Mouse (Mus musculus) heart, postnatal 4 days (tissue): ENCODE results near the gene Slc25a25. TPM values are rescaled to one million over a fixed set of nuclear protein-coding genes. Genes with fewer than 3 reads are reported as not detected.
A peak's percentile ranks its signal among the peaks of the same experiment; 100 is the strongest.
"Not testable (repeated sequence)": the region's sequence is repeated elsewhere in the genome, so short reads cannot be mapped to it uniquely, and the experiment has no call there.

Experiments
- DNase-seq: peaks from one replicate; pipeline ENCODE4 v3.0.0; 2021
- total RNA-seq, 2 experiments: library from RNA; stranded (reverse); gene quantifications; 2 replicates each; pipeline ENCODE4 v1.2.3; 2021

Gene Slc25a25
- total RNA-seq = 10 to 100 TPM; 16.4 to 22.2 TPM

DNA sequence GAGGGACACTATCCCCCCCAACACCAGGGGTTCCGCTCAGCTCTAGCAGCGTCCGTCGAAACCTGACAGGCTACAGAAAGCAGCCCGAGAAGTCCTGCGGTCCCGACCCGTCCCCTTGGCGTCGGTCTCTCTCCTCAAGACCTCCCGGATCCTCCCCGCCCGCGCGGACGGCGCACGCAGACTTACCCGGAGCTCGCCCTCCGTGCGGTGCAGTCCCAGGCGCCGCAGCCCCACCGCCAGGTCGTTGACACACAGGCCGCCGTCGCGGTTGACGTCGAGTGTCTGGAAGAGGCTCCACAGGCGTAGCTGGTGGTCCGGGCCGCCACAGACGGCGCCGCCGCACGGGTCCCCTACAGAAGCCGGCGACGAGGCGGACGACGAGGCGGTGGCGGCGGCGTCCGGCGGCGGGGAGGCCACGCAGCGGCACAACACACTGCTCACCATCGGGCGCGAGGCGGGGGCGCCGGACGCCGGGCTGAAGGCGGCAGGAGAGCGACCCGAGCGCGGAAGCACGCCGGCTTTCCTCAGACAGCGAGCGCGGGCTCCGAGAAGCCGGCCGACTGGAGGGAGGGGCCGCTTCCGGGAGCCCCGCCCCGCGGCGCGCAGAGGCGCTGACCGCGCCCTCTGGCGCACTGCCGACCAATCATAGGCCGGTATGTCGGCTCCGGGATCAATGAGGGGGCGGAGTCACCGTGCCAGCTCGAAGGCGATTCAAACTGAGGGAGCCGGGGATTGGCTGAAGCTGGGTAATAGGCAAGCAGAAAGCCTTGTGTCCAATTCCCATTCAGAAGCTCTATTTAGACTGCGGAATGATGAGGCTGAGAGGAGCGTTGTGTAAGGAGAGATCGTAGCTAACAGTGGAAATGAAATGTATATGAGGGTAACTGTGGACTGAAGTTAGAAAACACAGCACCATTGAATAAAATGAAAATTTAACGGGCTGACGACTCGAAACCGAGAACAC lies at the start of gene Slc25a25:
TSS of gene Slc25a25 (minus strand) at position 565 of the 964 bp plus-strand sequence.
- DNase-seq = peak; percentile 99

DNA sequence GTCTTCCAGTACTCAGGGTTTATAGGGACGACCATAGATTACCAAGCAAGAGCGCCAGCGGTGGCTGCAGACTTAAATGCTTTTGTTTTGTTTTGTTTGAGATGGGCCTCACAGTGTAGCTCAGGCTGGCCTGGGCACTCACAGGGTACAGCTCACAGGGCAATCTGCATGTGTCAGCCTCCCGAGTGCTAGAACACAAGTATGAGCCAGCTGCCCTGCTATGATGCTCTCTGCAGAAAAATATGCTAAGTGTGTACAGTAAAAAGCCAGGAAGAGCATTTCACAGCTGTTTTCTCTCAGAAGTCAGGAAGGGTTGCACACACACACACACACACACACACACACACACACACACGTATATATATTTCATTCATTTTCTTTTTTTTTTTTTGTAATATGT lies 49.2 kb upstream of the Slc25a25 start:
- no peak for DNase-seq

DNA sequence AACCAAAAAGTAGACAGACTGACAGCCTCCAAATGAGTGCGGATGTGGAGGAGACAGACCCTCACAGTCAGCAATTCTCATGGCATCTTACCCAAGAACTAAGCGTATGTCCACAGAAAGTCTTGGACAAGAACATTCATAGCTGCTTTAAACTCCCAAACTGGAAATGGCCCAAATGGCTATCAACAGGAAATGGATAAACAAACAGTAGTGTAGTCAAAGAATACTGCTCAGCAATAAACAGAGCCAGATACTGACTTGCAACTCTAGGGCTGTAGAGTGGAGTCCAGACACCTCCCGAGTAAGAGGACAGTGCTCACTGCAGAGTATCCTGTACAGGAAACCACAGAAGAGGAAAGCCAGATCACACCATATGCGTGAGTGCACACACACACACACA lies 48.1 kb upstream of the Slc25a25 start:
- DNase-seq = no peak

DNA sequence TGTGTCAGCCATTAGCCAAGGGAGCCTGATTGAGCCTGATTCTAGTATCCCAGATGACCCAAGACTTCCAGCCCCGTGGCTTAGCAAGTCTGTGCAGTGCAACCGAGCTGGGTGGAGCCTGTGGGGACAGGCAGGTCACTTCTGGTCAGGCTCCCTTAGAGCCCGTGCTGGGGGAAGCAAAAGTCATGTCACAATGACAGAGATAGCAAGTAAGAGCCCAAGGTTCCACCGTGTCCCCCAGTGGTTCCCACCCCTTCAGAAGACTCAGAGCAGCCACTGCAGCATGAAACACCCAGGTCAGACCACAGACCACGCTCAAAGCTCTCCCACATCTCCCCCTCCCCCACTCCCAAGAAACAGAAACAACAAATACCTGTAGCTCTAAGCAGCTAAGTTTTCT lies 44.9 kb upstream of the Slc25a25 start:
- DNase-seq = no peak

DNA sequence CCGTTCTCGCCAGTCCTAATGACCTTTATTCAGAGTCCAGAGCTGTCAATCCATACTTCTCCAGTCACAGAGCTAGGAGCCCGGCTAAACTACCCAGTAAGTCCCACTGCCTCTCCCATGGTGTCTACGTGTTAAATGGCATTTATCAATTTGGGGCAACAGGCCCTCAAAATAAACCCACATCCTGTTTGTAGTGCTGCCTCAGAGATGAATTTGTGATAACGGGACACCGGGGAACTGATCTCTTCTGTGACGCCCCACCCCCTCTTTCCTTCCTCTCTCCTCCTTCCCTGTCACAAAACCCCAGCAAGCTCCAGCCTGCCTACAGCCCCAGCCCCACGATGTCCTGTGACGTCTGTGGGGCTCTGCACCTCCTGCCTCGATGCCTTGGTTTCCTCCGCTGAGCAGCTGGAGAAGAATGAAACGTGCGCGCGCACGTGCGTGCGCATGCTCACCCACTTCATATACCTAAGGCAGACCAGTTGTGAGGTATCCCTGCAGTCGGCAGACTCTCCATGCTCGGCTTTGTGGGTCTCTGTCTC lies 44.0 kb upstream of the Slc25a25 start:
- DNase-seq = no peak

DNA sequence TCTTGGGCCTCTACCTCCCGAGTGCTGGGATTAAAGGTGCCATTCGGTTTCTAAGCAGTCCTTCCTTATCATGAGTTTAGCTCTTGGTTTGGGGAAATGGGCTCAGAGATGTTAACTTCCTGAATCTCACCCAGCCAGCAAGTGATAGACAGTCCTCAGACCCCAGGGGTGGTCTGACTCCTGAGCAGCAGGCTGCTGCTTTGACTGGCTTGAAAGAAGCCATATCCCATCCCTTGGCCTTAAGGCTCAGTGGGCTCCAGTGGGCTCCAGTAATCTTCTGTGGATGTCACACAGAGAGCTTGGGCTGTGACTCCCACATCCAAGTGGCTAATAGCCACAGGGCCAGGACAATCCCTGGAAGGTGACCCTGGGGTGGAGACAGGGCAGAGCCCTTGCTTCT lies 43.3 kb upstream of the Slc25a25 start:
- DNase-seq = no peak

DNA sequence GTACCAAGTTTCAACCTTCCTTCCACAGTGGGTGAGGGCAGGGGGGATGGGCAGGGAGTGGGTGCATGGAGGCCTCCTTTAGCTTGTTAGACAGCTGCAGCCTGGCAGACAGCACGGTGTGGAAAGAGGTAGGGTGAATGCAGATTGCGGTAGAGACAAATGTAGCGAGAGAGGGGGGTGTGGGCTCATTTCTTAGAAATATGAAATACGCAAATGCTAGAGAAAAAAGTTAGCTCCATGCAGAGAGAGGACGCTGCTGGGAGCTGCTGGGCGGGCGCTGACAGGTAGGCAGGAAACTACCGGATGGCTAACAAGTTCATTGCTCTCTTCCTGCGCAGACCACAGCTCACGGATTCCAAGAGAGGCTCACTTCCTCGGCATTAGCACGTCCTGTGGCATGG lies 42.1 kb upstream of the Slc25a25 start:
- DNase-seq = no peak

DNA sequence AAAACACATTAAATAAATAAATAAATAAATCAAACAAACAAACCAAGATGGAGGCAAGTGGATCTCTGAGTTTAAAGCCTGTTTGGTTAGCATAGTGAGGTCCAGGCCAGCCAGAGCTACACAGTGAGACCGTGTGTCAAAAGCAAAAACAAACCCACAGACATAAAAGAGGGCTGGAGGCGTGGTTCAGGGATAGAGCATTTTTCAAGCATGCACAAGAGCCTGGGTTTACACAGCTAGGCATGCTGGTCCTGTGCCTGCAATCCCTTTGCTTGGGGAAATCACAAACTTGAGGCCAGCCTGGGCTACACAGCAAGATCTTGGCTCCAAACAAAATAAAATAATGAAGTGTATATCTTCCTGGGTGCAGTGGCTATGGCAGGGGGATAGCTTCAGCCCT lies 41.4 kb upstream of the Slc25a25 start:
- DNase-seq = no peak

DNA sequence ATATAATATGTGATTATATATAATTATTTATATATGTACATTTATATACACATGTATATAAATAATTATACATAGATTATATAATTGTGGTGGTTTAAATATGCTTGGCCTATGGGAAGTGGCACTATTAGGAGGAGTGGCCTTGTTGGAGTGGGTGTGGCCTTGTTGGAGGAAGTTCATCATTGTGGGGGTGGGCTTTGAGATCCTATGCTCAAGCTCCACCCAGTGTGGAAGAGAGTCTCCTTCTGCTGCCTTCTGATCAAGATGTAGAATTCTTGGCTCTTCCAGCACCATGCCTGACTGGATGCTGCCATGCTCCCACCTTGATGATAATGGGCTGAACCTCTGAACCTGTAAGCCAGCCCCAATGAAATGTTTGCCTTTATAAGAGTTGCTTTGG lies 39.5 kb upstream of the Slc25a25 start:
- DNase-seq = not testable (repeated sequence)

DNA sequence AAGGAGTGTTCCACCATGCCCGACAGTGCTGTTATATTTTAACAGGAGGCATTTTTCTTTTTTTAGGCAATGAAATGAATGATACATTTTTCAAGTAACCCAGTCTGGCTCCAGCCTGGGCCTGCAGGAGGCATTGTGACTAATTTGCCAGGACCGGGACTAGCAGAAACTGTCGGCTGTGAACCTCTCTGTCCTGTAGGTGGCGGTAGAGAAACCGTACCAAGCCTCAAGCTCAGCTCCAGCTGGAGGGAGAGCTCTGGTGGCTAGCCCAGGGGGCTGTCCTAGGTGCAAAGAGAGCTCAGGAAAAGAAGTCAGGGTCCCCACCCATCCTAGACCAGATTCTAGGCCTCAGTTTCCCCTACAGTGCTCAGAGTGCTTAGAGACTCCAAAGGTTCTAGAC lies 37.4 kb upstream of the Slc25a25 start:
- DNase-seq = peak; percentile 89

DNA sequence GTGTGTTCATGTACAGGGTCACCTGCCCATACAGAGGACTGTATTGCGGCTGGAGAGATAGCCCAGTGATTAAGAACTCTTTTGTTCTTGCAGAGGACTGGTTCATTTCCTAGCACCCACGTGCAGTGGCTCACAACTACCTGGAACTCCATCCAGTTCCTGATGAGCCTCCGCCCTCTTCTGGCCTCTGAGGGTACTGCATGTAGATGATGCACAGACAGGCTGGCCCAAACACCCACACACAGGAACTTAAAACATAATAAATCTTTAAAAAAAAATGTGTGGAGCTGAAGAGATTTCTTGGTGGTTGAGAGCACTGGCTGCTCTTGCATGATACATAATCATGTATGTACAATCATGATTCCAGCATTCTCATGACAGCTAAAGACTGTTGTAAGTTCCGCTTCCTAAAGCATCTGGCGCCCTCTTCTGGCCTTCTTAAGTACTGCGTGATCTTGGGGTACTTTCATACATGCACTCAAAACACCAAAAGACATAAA lies 35.9 kb upstream of the Slc25a25 start:
- peak; percentile 97 for DNase-seq

DNA sequence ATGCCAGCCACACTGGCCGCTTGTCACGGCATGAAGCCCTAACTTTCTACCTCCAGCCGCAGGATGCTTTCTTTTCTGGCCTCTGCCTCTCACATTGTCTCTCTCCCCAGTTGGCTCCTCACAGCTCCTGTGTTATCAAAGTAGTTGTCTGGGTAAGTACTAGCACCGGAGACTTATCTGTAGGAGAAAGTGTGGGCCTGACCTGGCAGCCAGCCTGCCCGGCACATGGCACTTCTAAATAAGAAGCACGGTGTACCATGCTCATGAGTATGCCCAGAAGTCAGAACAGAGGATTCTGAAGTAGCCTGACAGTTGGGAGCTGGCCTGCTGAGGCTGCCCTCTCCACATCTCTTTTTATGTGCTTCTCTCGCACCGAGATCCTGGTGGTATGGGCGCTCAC lies 34.9 kb upstream of the Slc25a25 start:
- DNase-seq = no peak

DNA sequence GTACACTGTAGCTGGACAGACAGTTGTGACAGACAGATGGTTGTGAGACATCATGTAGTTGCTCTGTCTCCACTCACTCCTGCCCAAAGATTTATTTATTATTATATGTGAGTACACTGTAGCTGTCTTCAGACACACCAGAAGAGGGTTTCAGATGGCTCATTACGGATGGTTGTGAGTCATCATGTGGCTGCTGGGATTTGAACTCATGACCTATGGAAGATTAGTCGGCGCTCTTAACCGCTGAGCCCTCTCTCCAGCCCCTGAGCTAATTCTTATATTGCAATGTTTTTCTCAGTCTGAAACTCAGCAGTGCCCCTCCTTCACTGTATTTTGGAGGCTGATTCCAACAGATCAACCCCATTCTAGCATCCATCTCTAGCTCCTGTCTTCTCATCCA lies 34.5 kb upstream of the Slc25a25 start:
- DNase-seq = no peak

DNA sequence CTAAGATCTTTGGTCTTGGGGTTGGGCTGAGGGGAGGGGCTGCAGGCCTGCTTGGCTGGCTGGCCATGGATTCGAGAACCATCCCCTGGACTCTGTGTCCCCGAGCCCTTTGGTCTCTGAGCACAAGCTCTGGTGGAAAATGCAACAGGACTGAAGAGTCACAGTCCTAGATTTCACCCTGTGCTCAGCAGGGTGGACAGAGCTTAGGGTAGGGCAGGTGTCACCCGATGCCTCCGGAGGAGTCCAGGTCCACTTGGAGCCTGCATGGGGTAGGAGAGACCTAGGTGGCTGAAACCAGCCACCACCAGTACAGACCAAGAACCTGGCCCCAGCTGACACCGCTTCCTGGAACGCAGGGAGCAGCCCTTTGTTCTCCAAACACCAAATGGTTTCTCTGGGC lies 33.7 kb upstream of the Slc25a25 start:
- no peak for DNase-seq

DNA sequence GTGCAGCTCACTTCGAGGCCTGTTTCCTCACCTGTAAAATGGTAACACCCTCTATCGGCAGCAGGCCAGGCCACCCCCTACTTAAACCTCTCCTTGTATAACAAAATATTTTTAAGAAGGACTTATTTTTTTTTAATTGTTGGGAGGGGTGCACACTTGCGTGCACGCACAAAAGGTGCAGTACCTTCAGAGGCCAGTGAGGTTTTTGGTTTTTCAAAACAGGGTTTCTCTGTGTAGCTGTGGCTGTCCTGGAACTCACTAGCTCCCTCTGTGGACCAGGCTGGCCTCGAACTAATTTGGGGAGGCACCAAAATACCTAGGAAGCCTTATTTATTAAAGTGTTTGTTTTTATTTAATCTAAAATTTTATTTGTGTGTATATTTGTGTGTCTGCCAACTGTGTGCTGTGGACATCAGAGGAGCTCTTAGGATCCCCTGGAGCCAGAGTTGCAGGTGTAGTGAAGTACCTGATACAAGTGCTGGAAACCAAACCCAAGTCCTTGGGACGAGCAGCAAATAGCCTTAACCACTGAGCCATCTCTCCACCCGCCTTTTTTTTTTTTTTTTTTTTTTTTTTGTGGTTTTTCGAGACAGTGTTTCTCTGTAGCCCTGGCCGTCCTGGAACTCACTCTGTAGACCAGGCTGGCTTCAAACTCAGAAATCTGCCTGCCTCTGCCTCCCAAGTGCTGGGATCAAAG lies 32.1 kb upstream of the Slc25a25 start:
- DNase-seq = no peak

DNA sequence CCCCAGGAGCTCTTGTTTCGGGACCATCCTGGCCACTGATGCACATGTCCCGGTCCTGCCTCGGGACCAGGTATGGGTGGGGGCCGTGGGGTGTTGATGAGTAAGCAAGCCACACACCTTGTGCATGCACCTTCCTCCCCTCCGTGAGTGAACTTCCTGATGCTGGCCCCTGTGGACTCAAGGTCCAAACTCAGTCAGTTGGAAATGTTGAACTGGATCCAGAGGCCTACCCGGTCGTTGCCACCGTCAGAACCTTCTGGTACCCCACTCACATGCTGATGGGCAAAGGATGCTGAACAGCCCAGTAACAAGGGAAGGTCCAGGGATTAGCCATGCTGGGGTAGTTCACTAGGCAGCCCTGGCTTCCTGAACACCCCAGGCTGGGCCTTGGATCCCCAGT lies 31.1 kb upstream of the Slc25a25 start:
- no peak for DNase-seq

DNA sequence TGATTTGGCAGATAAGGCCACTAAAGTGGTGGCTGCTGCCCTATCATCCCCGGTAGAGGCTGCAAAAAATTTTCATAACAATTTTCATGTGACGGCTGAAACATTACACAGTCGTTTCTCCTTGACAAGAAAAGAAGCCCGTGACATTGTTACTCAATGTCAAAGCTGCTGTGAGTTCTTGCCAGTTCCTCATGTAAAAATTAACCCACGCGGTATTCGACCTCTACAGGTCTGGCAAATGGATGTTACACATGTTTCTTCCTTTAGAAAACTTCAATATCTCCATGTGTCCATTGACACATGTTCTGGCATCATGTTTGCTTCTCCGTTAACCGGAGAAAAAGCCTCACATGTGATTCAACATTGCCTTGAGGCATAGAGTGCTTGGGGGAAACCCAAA lies 24.1 kb upstream of the Slc25a25 start:
- DNase-seq = not testable (repeated sequence)

DNA sequence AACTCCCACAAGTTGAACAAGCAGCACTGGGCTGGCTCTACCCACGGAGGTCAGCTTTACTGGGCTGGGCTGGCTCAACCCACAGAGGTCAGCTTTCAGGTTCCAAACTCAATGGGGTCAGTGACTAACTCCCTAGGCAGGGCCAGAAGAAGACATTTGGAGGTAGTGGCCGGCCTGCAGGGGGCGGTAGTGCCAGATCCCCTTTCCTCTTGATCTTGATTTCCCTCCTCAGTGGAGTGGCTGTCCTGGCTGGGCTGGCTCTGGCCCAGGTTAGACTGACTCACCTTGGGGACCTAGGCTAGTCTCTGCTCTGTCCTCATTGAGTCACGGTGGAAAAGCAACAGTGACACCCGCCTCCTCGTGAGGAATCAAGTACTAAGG lies 20.4 kb upstream of the Slc25a25 start:
- no peak for DNase-seq

DNA sequence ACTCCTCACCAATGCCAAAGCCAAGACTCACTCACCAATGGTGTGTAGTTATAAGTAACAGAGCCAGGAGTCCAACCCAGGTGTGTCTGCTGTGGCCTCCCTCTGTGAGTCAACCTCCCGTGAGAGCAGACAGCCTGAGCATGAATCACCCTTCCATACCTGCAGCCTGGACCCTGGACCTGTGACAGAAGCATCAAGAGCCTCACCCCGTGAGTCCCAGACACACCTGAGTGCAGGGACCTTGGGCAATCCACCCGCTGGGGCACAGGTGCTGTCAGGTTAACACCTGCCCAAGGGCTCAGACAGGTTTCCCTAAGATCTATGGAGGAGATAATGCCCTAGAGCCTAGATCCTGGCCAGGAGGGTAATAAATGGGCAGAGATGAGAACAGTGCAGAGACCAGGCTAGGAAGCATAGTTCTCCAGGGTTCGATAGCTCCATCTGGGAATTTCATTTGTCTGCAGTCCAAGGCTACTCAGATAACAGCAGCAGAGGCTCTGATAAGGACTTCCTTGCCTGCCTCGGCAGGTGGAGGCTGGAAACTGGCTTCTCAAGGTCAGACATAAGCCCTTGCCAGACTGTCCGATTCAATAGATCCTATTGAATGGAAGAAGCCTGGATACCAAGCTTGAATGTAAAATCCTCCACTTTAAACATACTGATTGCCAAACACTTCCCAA lies 19.9 kb upstream of the Slc25a25 start:
- DNase-seq = no peak

DNA sequence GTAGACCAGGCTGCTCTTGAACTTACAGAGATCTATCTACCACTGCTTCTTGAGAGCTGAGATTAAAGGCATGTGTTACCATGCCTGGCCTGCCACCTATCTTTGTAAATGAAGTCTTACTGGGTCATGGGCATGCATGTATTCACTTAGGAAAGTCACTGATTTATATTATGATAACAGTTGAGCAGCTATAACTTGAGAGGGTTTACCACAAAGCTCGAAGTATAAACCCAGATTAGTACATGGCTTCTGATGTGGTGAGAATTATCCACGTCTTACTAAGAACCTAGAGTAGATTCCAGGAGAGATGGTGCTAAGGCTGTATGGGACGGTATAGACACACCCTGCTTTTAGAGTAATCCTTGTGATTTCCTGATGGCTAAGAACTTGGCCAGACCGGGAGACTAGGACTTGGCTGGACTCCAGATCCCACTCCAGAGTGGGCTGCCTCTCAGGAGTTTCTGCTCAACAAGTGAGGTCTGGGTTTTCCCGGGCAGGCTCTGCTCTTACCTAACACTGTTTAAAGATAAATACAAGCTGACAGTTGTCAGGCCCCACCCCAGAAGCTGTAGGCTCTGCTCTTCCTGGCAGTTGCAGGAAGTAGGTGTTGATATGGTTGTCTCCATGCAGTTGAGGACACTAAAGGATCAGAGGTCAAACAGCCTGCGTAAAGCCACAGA lies 13.1 kb upstream of the Slc25a25 start:
- DNase-seq = peak; percentile 63

DNA sequence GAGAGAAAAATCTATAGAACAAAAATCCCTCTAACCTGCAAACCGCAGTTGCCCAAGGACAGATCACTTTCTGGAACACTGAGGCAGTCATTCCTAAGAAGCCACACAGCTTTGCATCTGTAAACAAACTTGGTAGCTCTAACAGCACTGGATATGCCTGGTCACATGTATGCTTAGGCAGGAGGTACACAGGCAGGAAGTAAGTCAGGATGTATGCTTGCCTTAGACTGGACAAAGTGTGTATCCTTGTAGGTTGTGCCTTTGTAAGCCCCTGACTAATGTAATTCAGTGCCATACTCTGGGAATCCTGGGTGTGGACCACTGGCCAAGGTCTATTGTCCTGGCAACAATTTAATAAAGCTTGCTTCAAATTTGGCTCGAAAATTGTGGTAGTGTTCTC lies 12.5 kb upstream of the Slc25a25 start:
- DNase-seq = no peak

DNA sequence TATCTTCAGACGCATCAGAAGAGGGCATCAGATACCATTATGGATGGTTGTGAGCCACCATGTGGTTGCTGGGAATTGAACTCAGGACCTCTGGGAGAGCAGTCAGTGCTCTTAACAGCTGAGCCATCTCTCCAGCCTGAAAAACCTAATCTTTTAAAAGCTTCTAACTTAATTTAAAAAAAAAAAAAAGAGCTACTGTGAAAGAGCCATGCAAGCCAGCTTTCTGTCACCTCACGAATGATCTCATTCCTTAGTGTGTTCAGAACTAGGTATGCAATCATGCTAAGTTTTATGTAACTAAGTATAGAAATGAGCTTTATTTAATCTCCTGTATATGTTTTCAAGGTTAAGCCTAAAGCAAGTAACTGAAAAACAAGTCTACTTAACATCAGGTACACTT lies 8.4 kb upstream of the Slc25a25 start:
- DNase-seq = no peak
